Mouse (Mus musculus): ENCODE data around the gene Ephb1. TPM values are rescaled to one million over a fixed set of nuclear protein-coding genes. Genes with fewer than 3 reads are reported as not detected.

Gene Ephb1
- total and polyA plus RNA-seq, 3 experiments, result not detected

GRCm38 (mm10) chr9:101922846-101923245, 431.6 kb downstream of the Ephb1 start:
- Histone ChIP-seq H3K79me2 (replicated peaks; ENCODE audit: control insufficient read depth, extremely low read depth, insufficient read depth, poor library complexity, severe bottlenecking) (no peaks in the 10 kb centered on the region), H3K4me2 (ENCODE audit: insufficient read depth, low read depth, poor library complexity, severe bottlenecking) (no peak overlapping the region), H3K27me3 (replicated peaks) (no peaks in the 10 kb centered on the region), H3K27ac (ENCODE audit: insufficient read depth, low read depth) (no peak overlapping the region), H3K9me3 (replicated peaks; ENCODE audit: low read length) (peaks cover 89% of the 10 kb centered on the region), H3K4me3 (replicated peaks in 1 of 3; ENCODE audit: low read depth in 2 of 3, low read length in 2 of 3, poor library complexity in 1 of 3) (no peak overlapping the region), H3K4me1 (ENCODE audit: control insufficient read depth in 1 of 2, insufficient read depth in 2 of 2) (no peaks in the 10 kb centered on the region), H3K9ac (ENCODE audit: insufficient read depth, low read depth) (no peak overlapping the region), H3K36me3 (replicated peaks in 1 of 2; ENCODE audit: control insufficient read depth in 1 of 2, insufficient read depth in 1 of 2, low read length in 1 of 2) (no peaks in the 10 kb centered on the region)
- dilution Hi-C loops (cut with MboI; ENCODE audit: extremely low pct_ligation_motif_present, extremely low pct_unique_long_range_greater_than_20kb, low sequenced_read_pairs) (no loop called here), in situ Hi-C loops (cut with MboI; ENCODE audit: low pct_ligation_motif_present, low pct_unique_long_range_greater_than_20kb, low sequenced_read_pairs) (no loop called here)
- TF ChIP-seq MXI1 (IDR thresholded peaks at IDR 0.05; ENCODE audit: low read depth, low read length) (no peak), USF1 (IDR thresholded peaks at IDR 0.05; ENCODE audit: low read depth, low read length) (no peak), KAT2A (IDR thresholded peaks at IDR 0.05; ENCODE audit: insufficient replicate concordance, low read length) (no peak), TCF12 (IDR thresholded peaks at IDR 0.05; ENCODE audit: low read depth, low read length) (no peak), MAZ (IDR thresholded peaks at IDR 0.05; ENCODE audit: low read depth, low read length) (no peak)
- no peak for DNase-seq (ENCODE audit: extremely low read depth)

GRCm38 (mm10) chr9:101919324-101919723, 435.2 kb downstream of the Ephb1 start:
- no peaks in the 10 kb centered on the region for H3K4me1 ChIP-seq (ENCODE audit: control insufficient read depth in 1 of 2, insufficient read depth in 2 of 2)
- H3K9me3 ChIP-seq (replicated peaks; ENCODE audit: low read length), result peaks cover 89% of the 10 kb centered on the region
- H3K4me3 ChIP-seq (replicated peaks in 1 of 3; ENCODE audit: low read depth in 2 of 3, low read length in 2 of 3, poor library complexity in 1 of 3), result no peak overlapping the region
- no peak for DNase-seq (ENCODE audit: extremely low read depth)
- dilution Hi-C loops (cut with MboI; ENCODE audit: extremely low pct_ligation_motif_present, extremely low pct_unique_long_range_greater_than_20kb, low sequenced_read_pairs), result no loop called here
- H3K36me3 ChIP-seq (replicated peaks in 1 of 2; ENCODE audit: control insufficient read depth in 1 of 2, insufficient read depth in 1 of 2, low read length in 1 of 2), result no peaks in the 10 kb centered on the region
- no peak overlapping the region for H3K27ac ChIP-seq (ENCODE audit: insufficient read depth, low read depth)
- H3K9ac ChIP-seq (ENCODE audit: insufficient read depth, low read depth), result no peak overlapping the region
- no peak for TF ChIP-seq NRF1 (IDR thresholded peaks at IDR 0.05; ENCODE audit: low read depth, low read length)
- no peak for TF ChIP-seq EP300 (IDR thresholded peaks at IDR 0.05; ENCODE audit: low read length)
- no peak for TF ChIP-seq POLR2A (IDR thresholded peaks at IDR 0.05; ENCODE audit: low read depth, low read length)
- TF ChIP-seq MXI1 (IDR thresholded peaks at IDR 0.05; ENCODE audit: low read depth, low read length), result no peak
- TF ChIP-seq RAD21 (IDR thresholded peaks at IDR 0.05; ENCODE audit: low read depth, low read length), result no peak
- no peak for TF ChIP-seq PAX5 (IDR thresholded peaks at IDR 0.05; ENCODE audit: low read length)
- no peak for TF ChIP-seq E2F4 (IDR thresholded peaks at IDR 0.05; ENCODE audit: insufficient replicate concordance, low read depth, low read length)
- no peak for TF ChIP-seq JUN (IDR thresholded peaks at IDR 0.05; ENCODE audit: insufficient read depth, low read depth, low read length)
- no peak for TF ChIP-seq SMC3 (IDR thresholded peaks at IDR 0.05; ENCODE audit: low read depth, low read length)
- TF ChIP-seq BHLHE40 (IDR thresholded peaks at IDR 0.05; ENCODE audit: low read depth, low read length), result no peak
- TF ChIP-seq UBTF (IDR thresholded peaks at IDR 0.05; ENCODE audit: low read depth, low read length), result no peak
- TF ChIP-seq SIN3A (IDR thresholded peaks at IDR 0.05; ENCODE audit: low read length), result no peak
- TF ChIP-seq MAFK (IDR thresholded peaks at IDR 0.05; ENCODE audit: insufficient replicate concordance, low read length), result no peak
- TF ChIP-seq HCFC1 (IDR thresholded peaks at IDR 0.05; ENCODE audit: low read depth, low read length), result no peak
- TF ChIP-seq USF1 (IDR thresholded peaks at IDR 0.05; ENCODE audit: low read depth, low read length), result no peak
- no peak for TF ChIP-seq ETS1 (conservative IDR thresholded peaks at IDR 0.05; ENCODE audit: low read depth, low read length)
- no peak for TF ChIP-seq MYC (IDR thresholded peaks at IDR 0.05; ENCODE audit: low read depth, low read length)
- TF ChIP-seq TBP (conservative IDR thresholded peaks at IDR 0.05; ENCODE audit: low read depth, low read length), result no peak
- in situ Hi-C loops (cut with MboI; ENCODE audit: low pct_ligation_motif_present, low pct_unique_long_range_greater_than_20kb, low sequenced_read_pairs), result no loop called here
- H3K79me2 ChIP-seq (replicated peaks; ENCODE audit: control insufficient read depth, extremely low read depth, insufficient read depth, poor library complexity, severe bottlenecking), result no peaks in the 10 kb centered on the region
- H3K27me3 ChIP-seq (replicated peaks), result no peaks in the 10 kb centered on the region
- no peak overlapping the region for H3K4me2 ChIP-seq (ENCODE audit: insufficient read depth, low read depth, poor library complexity, severe bottlenecking)

All from CH12.LX (cell line).